Mouse (Mus musculus) limb, embryonic 14.5 days (tissue): ENCODE results near the gene Atf4. TPM values are rescaled to one million over a fixed set of nuclear protein-coding genes. Genes with fewer than 3 reads are reported as not detected.

Experiments
- ATAC-seq: fragments of 200-750 bp; cut with Nextera tagmentation; 2 replicates; pipeline ENCODE4 v1.8.0; 2017; ENCODE audit warnings: low read depth, moderate number of reproducible peaks, moderate TSS enrichment; ENCODE audit not compliant: low FRiP score
- DNase-seq: peaks from one replicate; pipeline ENCODE4 v3.0.0-alpha.2; 2015; ENCODE audit warnings: low spot score
- H3K27ac ChIP-seq: fragments of 300-500 bp; sonication (generic); replicated peaks from 2 replicates; pipeline ENCODE4 v1.5.1; 2014; ENCODE audit warnings: low read depth, mild to moderate bottlenecking, low read length, moderate library complexity, mixed read lengths
- H3K27me3 ChIP-seq: fragments of 300-500 bp; sonication (generic); 2 replicates; pipeline ENCODE4 v1.6.1; 2014; ENCODE audit warnings: low read length, mixed read lengths; ENCODE audit not compliant: control insufficient read depth, insufficient read depth
- H3K36me3 ChIP-seq: fragments of 300-500 bp; sonication (generic); 2 replicates; pipeline ENCODE4 v1.6.1; 2014; ENCODE audit warnings: mild to moderate bottlenecking, low read length, moderate library complexity, mixed read lengths; ENCODE audit not compliant: control insufficient read depth, insufficient read depth
- H3K4me1 ChIP-seq: fragments of 300-500 bp; sonication (generic); 2 replicates; pipeline ENCODE4 v1.6.1; 2014; ENCODE audit warnings: antibody characterized with exemption, low read length, mixed read lengths; ENCODE audit not compliant: control insufficient read depth, insufficient read depth
- H3K4me2 ChIP-seq: fragments of 300-500 bp; sonication (generic); replicated peaks from 2 replicates; pipeline ENCODE4 v1.6.1; 2014; ENCODE audit warnings: low read depth, mild to moderate bottlenecking, low read length, moderate library complexity; ENCODE audit not compliant: severe bottlenecking
- H3K4me3 ChIP-seq: fragments of 300-500 bp; sonication (generic); replicated peaks from 2 replicates; pipeline ENCODE4 v1.5.1; 2014; ENCODE audit warnings: low read length
- H3K9ac ChIP-seq: fragments of 300-500 bp; sonication (generic); 2 replicates; pipeline ENCODE4 v1.6.1; 2014; ENCODE audit warnings: mild to moderate bottlenecking, low read depth, low read length, moderate library complexity; ENCODE audit not compliant: severe bottlenecking
- H3K9me3 ChIP-seq: fragments of 300-500 bp; sonication (generic); 2 replicates; pipeline ENCODE4 v1.6.1; 2016; ENCODE audit warnings: low read length; ENCODE audit not compliant: control insufficient read depth
- POLR2A ChIP-seq: fragments of 200-500 bp; IDR thresholded peaks from 2 replicates; pipeline ENCODE4 v1.8.0; 2012; ENCODE audit warnings: inconsistent platforms, mild to moderate bottlenecking, moderate library complexity, borderline replicate concordance; ENCODE audit not compliant: insufficient read depth, insufficient read length; ENCODE audit errors: extremely low read depth
- WGBS: fragments of 180-500 bp; shearing (Covaris S2); extraction: QIAGEN DNeasy Blood & Tissue Kit; methylation state at CpG from one replicate; pipeline ENCODE4 v1.1.7; 2014; 5-methylcytosine and 5-hydroxymethylcytosine counted together
- polyA plus RNA-seq, 2 experiments: library from polyadenylated mRNA; depleted of rRNA in 1 of 2; stranded (reverse) in 1 of 2; unstranded in 1 of 2; fragments of >200 nt; fragmentation: Nextera tagmentation in 1 of 2; extraction: Ambion mirVana in 1 of 2; gene quantifications; 2 replicates each; pipeline versions ENCODE4 v1.2.1 to v1.2.3; 2012 to 2014

The Atf4 gene
- polyA plus RNA-seq, 2 experiments: 141 to 319 TPM

GRCm38 (mm10) chr15:80256656-80257601 lies 1.9 kb downstream of the Atf4 start:
- ATAC-seq (no peak), DNase-seq (no peak)
- WGBS: 61% methylated on average over 12 of the region's 12 CpGs
- Histone ChIP-seq H3K4me3 (peak overlapping the region; percentile 97), H3K27me3 (no peaks in the 10 kb centered on the region), H3K9ac (peak overlapping the region; percentile 99), H3K36me3 (peaks cover 45% of the 10 kb centered on the region), H3K4me2 (peak overlapping the region; percentile 91), H3K27ac (peak overlapping the region; percentile 96), H3K4me1 (peaks cover 30% of the 10 kb centered on the region), H3K9me3 (no peaks in the 10 kb centered on the region)
- no peak for TF ChIP-seq POLR2A

- Histone ChIP-seq H3K4me2 (peak overlapping the region; percentile 91), H3K4me1 (peaks cover 30% of the 10 kb centered on the region), H3K36me3 (peaks cover 42% of the 10 kb centered on the region), H3K27ac (peak overlapping the region; percentile 96), H3K4me3 (peak overlapping the region; percentile 97; the same call in 1 of the 2 replicates), H3K9me3 (no peaks in the 10 kb centered on the region), H3K9ac (no peak overlapping the region), H3K27me3 (no peaks in the 10 kb centered on the region)
- 25% methylated on average over 4 of the region's 4 CpGs for WGBS
- DNase-seq: no peak
- ATAC-seq: no peak
- TF ChIP-seq POLR2A: no peak
Observed at GRCm38 (mm10) chr15:80257602-80258239, 2.7 kb downstream of the Atf4 start.

- H3K27me3 ChIP-seq: no peaks in the 10 kb centered on the region
- WGBS: 43% methylated on average over 11 of the region's 11 CpGs
- peaks cover 42% of the 10 kb centered on the region for H3K36me3 ChIP-seq
- H3K4me1 ChIP-seq: peaks cover 35% of the 10 kb centered on the region
- H3K27ac ChIP-seq: peak overlapping the region; percentile 59; the same call in 1 of the 2 replicates
- no peaks in the 10 kb centered on the region for H3K9me3 ChIP-seq
- no peak overlapping the region for H3K4me2 ChIP-seq
- ATAC-seq: no peak
- no peak for TF ChIP-seq POLR2A
- no peak overlapping the region for H3K4me3 ChIP-seq
- no peak for DNase-seq
- H3K9ac ChIP-seq: no peak overlapping the region
Observed at GRCm38 (mm10) chr15:80258240-80259170, 3.5 kb downstream of the Atf4 start.

GRCm38 (mm10) chr15:80259406-80260045 lies 4.5 kb downstream of the Atf4 start:
- no peak overlapping the region for H3K4me2 ChIP-seq
- H3K27ac ChIP-seq: no peak overlapping the region
- whole genome bisulfite sequencing: 86% methylated on average over 8 of the region's 8 CpGs
- no peak for ATAC-seq
- TF ChIP-seq POLR2A: no peak
- no peak overlapping the region for H3K4me3 ChIP-seq
- H3K9ac ChIP-seq: no peak overlapping the region
- H3K9me3 ChIP-seq: no peaks in the 10 kb centered on the region
- H3K27me3 ChIP-seq: no peaks in the 10 kb centered on the region
- H3K4me1 ChIP-seq: peaks cover 28% of the 10 kb centered on the region
- peaks cover 42% of the 10 kb centered on the region for H3K36me3 ChIP-seq
- DNase-seq: no peak

- no peak overlapping the region for H3K27ac ChIP-seq
- H3K4me2 ChIP-seq: no peak overlapping the region
- peak; percentile 78 for DNase-seq
- H3K9me3 ChIP-seq: no peaks in the 10 kb centered on the region
- peaks cover 28% of the 10 kb centered on the region for H3K4me1 ChIP-seq
- no peaks in the 10 kb centered on the region for H3K27me3 ChIP-seq
- H3K4me3 ChIP-seq: no peak overlapping the region
- 0 out of 2 replicates have a peak, but pooled peaks have one; percentile 14 for TF ChIP-seq POLR2A
- 12% methylated on average over 3 of the region's 3 CpGs for WGBS
- ATAC-seq: no peak
- peaks cover 42% of the 10 kb centered on the region for H3K36me3 ChIP-seq
- no peak overlapping the region for H3K9ac ChIP-seq
Observed at GRCm38 (mm10) chr15:80260677-80261076, 5.7 kb downstream of the Atf4 start.
